Mouse (Mus musculus): ENCODE data around the gene Pbxip1.

DNA sequence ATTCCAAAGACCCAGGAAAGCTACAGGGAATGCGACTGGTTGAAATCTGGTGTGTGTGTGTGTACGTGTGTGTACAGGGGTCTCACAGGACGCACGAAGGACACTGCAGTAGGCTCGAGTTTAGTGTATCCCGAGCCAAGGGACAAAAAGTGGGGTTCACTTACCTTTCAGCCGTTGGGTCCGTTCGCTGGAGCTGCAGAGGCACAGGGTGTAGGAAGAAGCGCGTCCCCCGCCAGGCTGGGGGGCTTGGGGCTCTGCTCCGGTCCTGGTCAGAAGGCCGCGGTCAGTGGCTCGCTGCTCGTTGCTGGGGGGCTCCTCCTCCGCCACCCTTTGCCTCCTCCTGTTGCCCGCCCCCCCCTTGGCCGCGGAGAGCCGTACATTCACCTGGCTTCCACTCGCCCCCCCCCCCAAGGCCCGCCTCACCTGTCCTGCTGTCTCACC is 43.6 kb upstream of the Pbxip1 start:
- no peak for TF ChIP-seq CTCF (IDR thresholded peaks at IDR 0.05; ENCODE audit: low read depth, low read length)
- TF ChIP-seq POLR2A (IDR thresholded peaks at IDR 0.05; ENCODE audit: borderline replicate concordance, low read depth, low read length): no peak

Data from bone marrow macrophage, adult 2 months (primary cell).